Mouse (Mus musculus) lung, adult 2 months (tissue): ENCODE results near the gene Araf.

Source experiments
- CTCF ChIP-seq: fragments of 200-500 bp; IDR thresholded peaks from 2 replicates; pipeline ENCODE4 v1.5.1; 2011; ENCODE audit warnings: mild to moderate bottlenecking, low read length, control low read depth; ENCODE audit not compliant: insufficient read depth
- POLR2A ChIP-seq: fragments of 200-500 bp; IDR thresholded peaks from 2 replicates; pipeline ENCODE4 v1.6.1; 2011; ENCODE audit warnings: low read depth, mild to moderate bottlenecking, control low read depth, low read length, borderline replicate concordance; ENCODE audit errors: extremely low read depth

DNA sequence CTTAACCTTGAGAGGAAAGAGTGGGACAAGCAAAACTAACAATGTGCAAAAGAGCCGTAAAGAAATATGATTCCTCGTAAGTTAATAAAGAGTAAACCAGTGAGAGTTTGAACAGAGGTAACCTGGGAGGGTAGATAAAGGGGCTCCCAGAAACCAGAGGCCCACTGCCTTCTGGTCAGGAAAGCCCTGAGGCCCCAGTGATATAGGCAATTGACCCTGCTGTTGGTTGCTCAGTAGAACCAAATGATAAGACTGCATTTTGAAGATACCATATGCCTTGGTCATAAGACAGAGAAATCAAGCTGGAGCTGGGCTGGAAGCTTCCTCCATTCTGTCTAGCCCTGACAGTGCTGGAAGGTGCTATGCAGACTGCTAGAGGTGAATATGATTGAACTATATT is 48.8 kb upstream of the Araf start:
- TF ChIP-seq CTCF (no peak), POLR2A (no peak)
